Mouse (Mus musculus) neural tube, embryonic 14.5 days (tissue): Measurements from ENCODE around the gene Snx29. TPM values are rescaled to one million over a fixed set of nuclear protein-coding genes. Genes with fewer than 3 reads are reported as not detected.

Experiments used
- ATAC-seq: fragments of 200-750 bp; cut with Nextera tagmentation; 2 replicates; pipeline ENCODE4 v1.8.0; 2017; ENCODE audit warnings: low read depth, mild to moderate bottlenecking, moderate TSS enrichment, moderate library complexity
- H3K27ac ChIP-seq: fragments of 300-500 bp; sonication (generic); 2 replicates; pipeline ENCODE4 v1.5.1; 2014; ENCODE audit warnings: low read depth, mild to moderate bottlenecking, control low read depth, low read length, moderate library complexity, mixed read lengths
- H3K27me3 ChIP-seq: fragments of 300-500 bp; sonication (generic); 2 replicates; pipeline ENCODE4 v1.6.1; 2014; ENCODE audit warnings: low read length; ENCODE audit not compliant: control insufficient read depth, insufficient read depth
- H3K36me3 ChIP-seq: fragments of 300-500 bp; sonication (generic); 2 replicates; pipeline ENCODE4 v1.6.1; 2014; ENCODE audit warnings: low read length, mixed read lengths; ENCODE audit not compliant: control insufficient read depth, insufficient read depth
- H3K4me1 ChIP-seq: fragments of 300-500 bp; sonication (generic); 2 replicates; pipeline ENCODE4 v1.6.1; 2014; ENCODE audit warnings: low read length; ENCODE audit not compliant: control insufficient read depth, insufficient read depth
- H3K4me2 ChIP-seq: fragments of 300-500 bp; sonication (generic); 2 replicates; pipeline ENCODE4 v1.6.1; 2014; ENCODE audit warnings: mild to moderate bottlenecking, low read depth, low read length, control low read depth
- H3K4me3 ChIP-seq: fragments of 300-500 bp; sonication (generic); 2 replicates; pipeline ENCODE4 v1.5.1; 2014; ENCODE audit warnings: low read depth, low read length, control low read depth, mixed read lengths
- H3K9ac ChIP-seq: fragments of 300-500 bp; sonication (generic); replicated peaks from 2 replicates; pipeline ENCODE4 v1.6.1; 2014; ENCODE audit warnings: low read depth, mild to moderate bottlenecking, control low read depth, low read length, mixed read lengths
- H3K9me3 ChIP-seq: fragments of 300-500 bp; sonication (generic); 2 replicates; pipeline ENCODE4 v1.6.1; 2016; ENCODE audit warnings: low read length; ENCODE audit not compliant: control insufficient read depth
- WGBS: fragments of 180-500 bp; shearing (Covaris S2); extraction: QIAGEN DNeasy Blood & Tissue Kit; methylation state at CpG from one replicate; pipeline ENCODE4 v1.1.7; 2014; 5-methylcytosine and 5-hydroxymethylcytosine counted together
- polyA plus RNA-seq: library from polyadenylated mRNA; unstranded; fragments of >200 nt; fragmentation: Nextera tagmentation; extraction: Ambion mirVana; gene quantifications from 2 replicates; pipeline ENCODE4 v1.2.1, GENCODE M21; 2014

The Snx29 gene
- polyA plus RNA-seq, 1 experiment from 2014 or later = 21.5 TPM

DNA sequence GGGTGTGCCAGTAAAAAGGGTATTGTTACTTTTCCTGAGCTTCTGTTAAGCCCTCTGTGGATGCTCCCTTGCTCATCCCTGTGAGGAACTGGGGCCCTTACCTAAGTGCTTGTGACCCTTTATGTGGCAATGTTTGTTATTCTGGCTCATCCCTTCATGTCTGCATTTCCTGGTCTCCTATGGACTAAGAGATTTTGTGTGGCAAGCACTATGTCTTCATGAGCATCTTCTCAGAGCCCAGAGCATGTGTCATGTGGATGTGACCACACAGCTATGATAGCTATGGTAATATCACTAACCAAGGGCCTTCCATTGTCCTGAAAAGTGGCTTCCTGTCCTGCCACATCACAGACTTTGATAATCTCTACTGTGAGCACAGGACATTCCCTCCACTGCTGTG, 315.1 kb downstream of the Snx29 start:
- Histone ChIP-seq H3K9ac (no peak overlapping the region), H3K4me1 (peaks cover 6% of the 10 kb centered on the region; the same call in 1 of the 2 replicates), H3K27me3 (no peaks in the 10 kb centered on the region), H3K27ac (no peak overlapping the region), H3K9me3 (no peaks in the 10 kb centered on the region), H3K36me3 (no peaks in the 10 kb centered on the region), H3K4me2 (no peak overlapping the region), H3K4me3 (no peak overlapping the region)
- ATAC-seq = no peak

DNA sequence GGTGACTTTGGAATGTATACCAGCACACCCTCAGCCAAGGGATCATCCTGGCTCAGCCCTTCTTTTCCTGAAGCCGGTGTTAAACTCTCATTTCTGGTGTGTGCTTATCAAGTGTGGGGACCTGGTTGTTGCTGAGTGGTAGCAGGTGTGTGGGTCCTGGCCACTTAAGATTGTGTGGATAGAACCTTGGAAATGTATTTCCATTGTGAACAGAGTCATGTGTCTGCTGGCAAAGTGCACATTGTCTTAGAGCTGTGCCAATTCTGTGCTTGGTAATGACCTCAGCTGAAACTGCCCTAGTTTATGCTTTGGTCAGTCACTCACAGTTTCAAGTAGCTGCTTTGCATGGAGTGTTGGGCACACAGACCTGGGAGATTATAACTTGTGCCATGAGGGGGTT, 316.0 kb downstream of the Snx29 start:
- Histone ChIP-seq H3K27ac (no peak overlapping the region), H3K27me3 (no peaks in the 10 kb centered on the region), H3K4me1 (peaks cover 6% of the 10 kb centered on the region; the same call in 1 of the 2 replicates), H3K9ac (no peak overlapping the region), H3K4me3 (no peak overlapping the region), H3K4me2 (no peak overlapping the region), H3K36me3 (no peaks in the 10 kb centered on the region), H3K9me3 (no peaks in the 10 kb centered on the region)
- 90% methylated on average over 1 of the region's 1 CpGs for WGBS
- no peak for ATAC-seq

DNA sequence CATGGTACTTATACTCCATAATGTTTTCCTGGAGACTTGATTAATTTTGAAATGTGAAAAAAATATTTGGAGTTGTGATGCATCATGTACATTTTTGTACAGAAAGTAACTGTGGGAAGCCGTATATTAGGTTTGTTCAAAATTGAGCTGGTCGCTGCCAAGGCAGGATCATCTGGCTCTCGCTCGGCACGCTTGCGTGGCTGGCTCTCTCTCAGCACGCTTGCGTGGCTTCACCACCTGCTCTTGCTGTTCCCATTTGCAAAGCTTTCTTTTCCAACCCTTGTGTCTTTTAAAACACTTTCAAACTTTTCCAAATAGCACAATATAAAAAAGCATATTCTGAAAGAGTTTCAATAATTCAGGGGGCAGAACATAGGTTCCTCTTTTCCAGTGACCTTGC, 317.2 kb downstream of the Snx29 start:
- peaks cover 6% of the 10 kb centered on the region; the same call in 1 of the 2 replicates for H3K4me1 ChIP-seq
- H3K9ac ChIP-seq = no peak overlapping the region
- H3K36me3 ChIP-seq = no peaks in the 10 kb centered on the region
- WGBS = 87% methylated on average over 8 of the region's 8 CpGs
- no peak overlapping the region for H3K4me2 ChIP-seq
- no peak for ATAC-seq
- no peaks in the 10 kb centered on the region for H3K9me3 ChIP-seq
- H3K27ac ChIP-seq = no peak overlapping the region
- no peaks in the 10 kb centered on the region for H3K27me3 ChIP-seq
- H3K4me3 ChIP-seq = no peak overlapping the region

DNA sequence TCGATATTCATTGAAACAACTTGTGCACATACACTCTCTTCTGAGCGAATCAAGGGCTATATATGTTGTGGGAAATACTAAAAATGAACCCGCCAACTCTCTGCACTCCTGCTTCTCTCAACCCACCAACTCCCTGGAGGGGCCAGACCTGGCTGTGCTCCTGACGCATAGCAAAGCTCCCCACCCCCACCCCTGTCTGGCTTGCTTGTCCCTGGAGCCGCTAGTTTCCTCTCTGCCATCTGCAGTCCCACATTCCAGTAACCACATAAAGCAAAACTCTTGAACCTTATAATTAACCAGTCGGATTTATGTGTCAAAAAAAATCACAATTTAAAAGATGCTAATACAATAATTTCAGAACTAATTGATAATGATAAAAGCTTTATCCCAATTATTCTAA, 320.9 kb downstream of the Snx29 start:
- no peak for ATAC-seq
- H3K27ac ChIP-seq = no peak overlapping the region
- H3K27me3 ChIP-seq = no peaks in the 10 kb centered on the region
- no peak overlapping the region for H3K4me2 ChIP-seq
- no peaks in the 10 kb centered on the region for H3K36me3 ChIP-seq
- no peak overlapping the region for H3K9ac ChIP-seq
- 67% methylated on average over 6 of the region's 6 CpGs for WGBS
- H3K4me3 ChIP-seq = no peak overlapping the region
- H3K4me1 ChIP-seq = no peaks in the 10 kb centered on the region
- H3K9me3 ChIP-seq = no peaks in the 10 kb centered on the region

- H3K4me2 ChIP-seq = no peak overlapping the region
- ATAC-seq = no peak
- no peaks in the 10 kb centered on the region for H3K36me3 ChIP-seq
- H3K27me3 ChIP-seq = no peaks in the 10 kb centered on the region
- no peaks in the 10 kb centered on the region for H3K4me1 ChIP-seq
- 77% methylated on average over 2 of the region's 2 CpGs for WGBS
- no peaks in the 10 kb centered on the region for H3K9me3 ChIP-seq
- H3K27ac ChIP-seq = no peak overlapping the region
- H3K4me3 ChIP-seq = no peak overlapping the region
- no peak overlapping the region for H3K9ac ChIP-seq
Measured at GRCm38 (mm10) chr16:11644399-11644798, 321.7 kb downstream of the Snx29 start.

- Histone ChIP-seq H3K4me2 (no peak overlapping the region), H3K36me3 (no peaks in the 10 kb centered on the region), H3K27ac (no peak overlapping the region), H3K9ac (no peak overlapping the region), H3K4me3 (no peak overlapping the region), H3K9me3 (no peaks in the 10 kb centered on the region), H3K27me3 (no peaks in the 10 kb centered on the region), H3K4me1 (no peaks in the 10 kb centered on the region)
- ATAC-seq = no peak
- WGBS = 43% methylated on average over 4 of the region's 4 CpGs
Measured at GRCm38 (mm10) chr16:11645668-11646067, 323.0 kb downstream of the Snx29 start.

DNA sequence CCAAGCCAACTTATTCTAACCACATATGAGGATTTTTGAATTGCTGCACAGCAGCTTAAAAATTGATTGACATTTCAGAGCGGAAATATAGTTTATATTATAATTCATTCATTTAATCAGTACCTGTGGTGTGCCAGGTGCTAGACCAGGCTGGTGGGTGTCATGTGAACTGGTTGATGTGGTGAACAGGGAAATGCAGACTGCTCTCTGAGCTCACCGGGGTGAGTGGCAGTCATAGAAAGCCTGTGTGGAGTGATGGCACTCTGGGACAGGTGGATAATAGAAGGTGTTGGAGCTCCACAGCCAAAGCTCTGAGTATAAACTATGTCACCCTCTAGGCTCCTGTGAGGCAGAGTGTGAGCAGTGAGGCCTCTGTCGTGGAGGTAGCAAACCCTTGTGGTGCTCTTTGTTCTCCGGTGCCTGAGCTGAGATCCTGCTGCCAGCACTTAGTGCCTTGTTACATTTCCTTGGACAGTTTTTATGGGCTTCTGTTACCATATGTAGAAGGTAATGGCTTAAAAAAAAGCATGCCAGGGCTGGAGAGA, 324.1 kb downstream of the Snx29 start:
- Histone ChIP-seq H3K9ac (no peak overlapping the region), H3K4me3 (no peak overlapping the region), H3K27ac (no peak overlapping the region), H3K27me3 (no peaks in the 10 kb centered on the region), H3K4me2 (no peak overlapping the region), H3K36me3 (no peaks in the 10 kb centered on the region), H3K9me3 (no peaks in the 10 kb centered on the region), H3K4me1 (no peaks in the 10 kb centered on the region)
- 68% methylated on average over 4 of the region's 4 CpGs for WGBS
- no peak for ATAC-seq

DNA sequence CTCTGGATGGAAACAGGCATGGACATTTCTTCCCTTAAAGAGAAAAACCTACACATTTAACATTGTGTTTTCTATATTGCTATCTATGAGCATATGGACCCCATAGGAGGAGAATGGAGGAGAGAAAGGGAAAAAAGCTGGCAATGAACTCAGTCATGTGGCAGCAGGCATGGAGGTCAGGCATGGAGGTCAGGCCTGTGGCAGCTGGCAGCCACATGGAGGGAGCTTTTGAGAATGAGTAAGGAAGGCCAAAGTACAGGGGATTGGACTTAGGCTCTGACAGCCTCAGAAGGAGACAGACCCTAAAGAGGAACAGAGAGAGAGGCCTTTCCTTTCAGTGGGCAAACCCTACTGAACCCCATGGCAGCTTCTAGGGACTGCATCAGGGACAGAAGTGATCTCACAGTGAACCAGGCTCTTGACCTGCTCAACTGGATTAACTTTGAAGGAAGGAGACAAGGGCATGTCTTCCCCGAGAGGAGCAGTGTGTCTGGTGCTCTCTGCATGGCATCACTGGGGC, 325.5 kb downstream of the Snx29 start:
- H3K4me2 ChIP-seq = no peak overlapping the region
- H3K9me3 ChIP-seq = no peaks in the 10 kb centered on the region
- ATAC-seq = no peak
- no peak overlapping the region for H3K27ac ChIP-seq
- H3K36me3 ChIP-seq = no peaks in the 10 kb centered on the region
- H3K4me3 ChIP-seq = no peak overlapping the region
- no peaks in the 10 kb centered on the region for H3K27me3 ChIP-seq
- H3K4me1 ChIP-seq = no peaks in the 10 kb centered on the region
- no peak overlapping the region for H3K9ac ChIP-seq
- WGBS = 83% methylated on average over 1 of the region's 1 CpGs

GRCm38 (mm10) chr16:11652686-11653366, 330.1 kb downstream of the Snx29 start:
- Histone ChIP-seq H3K4me1 (no peaks in the 10 kb centered on the region), H3K27ac (no peak overlapping the region), H3K9me3 (no peaks in the 10 kb centered on the region), H3K36me3 (no peaks in the 10 kb centered on the region), H3K4me2 (no peak overlapping the region), H3K4me3 (no peak overlapping the region), H3K27me3 (no peaks in the 10 kb centered on the region), H3K9ac (no peak overlapping the region)
- WGBS = 88% methylated on average over 2 of the region's 2 CpGs
- no peak for ATAC-seq
